Mouse (Mus musculus) stomach, postnatal 0 days (tissue): ENCODE data around the gene Plxnc1.

Experiments used
- CTCF ChIP-seq: IDR thresholded peaks from 2 replicates; pipeline ENCODE4 v1.5.1; 2016; ENCODE audit warnings: antibody characterized with exemption, low read depth, mild to moderate bottlenecking, moderate library complexity
- EP300 ChIP-seq: optimal IDR thresholded peaks from 2 replicates; pipeline ENCODE3; 2016; ENCODE audit warnings: antibody characterized with exemption

- TF ChIP-seq CTCF (no peak), EP300 (no peak)
Observed at GRCm38 (mm10) chr10:94849930-94850329, 94.7 kb downstream of the Plxnc1 start.
